Mouse (Mus musculus) hindbrain, embryonic 13.5 days (tissue): ENCODE results near the gene Khdc4. TPM values are rescaled to one million over a fixed set of nuclear protein-coding genes. Genes with fewer than 3 reads are reported as not detected.
A peak's percentile ranks its signal among the peaks of the same experiment; 100 is the strongest.
"Not testable (repeated sequence)": the region's sequence is repeated elsewhere in the genome, so short reads cannot be mapped to it uniquely, and the experiment has no call there.

Experiments used
- ATAC-seq: fragments of 200-750 bp; cut with Nextera tagmentation; 2 replicates; pipeline ENCODE4 v1.8.0; 2017; ENCODE audit warnings: moderate TSS enrichment; ENCODE audit not compliant: low FRiP score
- H3K27ac ChIP-seq: fragments of 300-500 bp; sonication (generic); 2 replicates; pipeline ENCODE4 v1.5.1; 2015; ENCODE audit warnings: inconsistent platforms, mild to moderate bottlenecking, moderate library complexity
- H3K27me3 ChIP-seq: fragments of 300-500 bp; sonication (generic); 2 replicates; pipeline ENCODE4 v1.6.1; 2015; ENCODE audit warnings: mild to moderate bottlenecking, inconsistent platforms
- H3K36me3 ChIP-seq: fragments of 300-500 bp; sonication (generic); 2 replicates; pipeline ENCODE4 v1.6.1; 2015; ENCODE audit warnings: mild to moderate bottlenecking, inconsistent platforms
- H3K4me1 ChIP-seq: fragments of 300-500 bp; sonication (generic); replicated peaks from 2 replicates; pipeline ENCODE4 v1.6.1; 2015; ENCODE audit warnings: inconsistent platforms
- H3K4me2 ChIP-seq: fragments of 300-500 bp; sonication (generic); 2 replicates; pipeline ENCODE4 v1.6.1; 2015; ENCODE audit warnings: inconsistent platforms, mild to moderate bottlenecking, moderate library complexity
- H3K4me3 ChIP-seq: fragments of 300-500 bp; sonication (generic); 2 replicates; pipeline ENCODE4 v1.5.1; 2015; ENCODE audit warnings: mild to moderate bottlenecking, inconsistent platforms
- H3K9ac ChIP-seq: fragments of 300-500 bp; sonication (generic); 2 replicates; pipeline ENCODE4 v1.6.1; 2015; ENCODE audit warnings: mild to moderate bottlenecking, inconsistent platforms
- H3K9me3 ChIP-seq: fragments of 300-500 bp; sonication (generic); 2 replicates; pipeline ENCODE4 v1.6.1; 2016; ENCODE audit warnings: inconsistent platforms
- WGBS: fragments of 180-500 bp; shearing (Covaris S2); methylation state at CpG from one replicate; pipeline ENCODE4 v1.1.7; 2015; 5-methylcytosine and 5-hydroxymethylcytosine counted together
- polyA plus RNA-seq: library from polyadenylated mRNA; unstranded; fragments of >200 nt; fragmentation: Nextera tagmentation; extraction: Ambion mirVana; gene quantifications from 2 replicates; pipeline ENCODE4 v1.2.1, GENCODE M21; 2015

Gene Khdc4
- polyA plus RNA-seq, 1 experiment from 2014 or later: 97.7 TPM

DNA sequence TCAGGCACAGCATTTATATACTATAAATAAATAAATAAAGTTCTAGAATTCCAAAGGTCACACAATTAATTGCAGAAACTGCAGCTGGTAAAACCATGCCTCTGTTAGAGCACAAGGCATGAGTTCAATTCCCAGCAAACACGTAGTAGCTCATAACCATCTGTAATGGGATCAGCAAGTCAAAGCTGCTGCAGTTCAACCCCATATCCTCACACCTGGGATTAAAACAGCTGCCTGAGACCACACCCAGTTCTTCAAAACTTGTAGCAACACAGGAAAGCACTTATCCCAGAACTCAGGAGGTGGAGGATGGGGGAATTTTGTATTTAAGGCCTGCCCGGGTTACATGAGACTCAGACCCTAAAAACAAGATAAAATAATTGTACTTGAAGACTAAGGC, 29.1 kb downstream of the Khdc4 start:
- Histone ChIP-seq H3K27ac (no peak overlapping the region), H3K9ac (no peak overlapping the region), H3K36me3 (peaks cover 46% of the 10 kb centered on the region), H3K27me3 (no peaks in the 10 kb centered on the region), H3K4me3 (no peak overlapping the region), H3K4me2 (no peak overlapping the region), H3K4me1 (peaks cover 24% of the 10 kb centered on the region), H3K9me3 (no peaks in the 10 kb centered on the region)
- no peak for ATAC-seq
- 83% methylated on average over 2 of the region's 2 CpGs for WGBS

GRCm38 (mm10) chr3:88715716-88716115, 30.1 kb downstream of the Khdc4 start:
- peaks cover 46% of the 10 kb centered on the region for H3K36me3 ChIP-seq
- ATAC-seq: not testable (repeated sequence)

GRCm38 (mm10) chr3:88716399-88717197, 31.0 kb downstream of the Khdc4 start, which contains the start of gene Rit1:
Rit1 (plus strand) TSS chr3:88716838.
- WGBS: 2% methylated on average over 27 of the region's 27 CpGs
- peak within 1 kb of the TSS; percentile 86 for H3K4me2 ChIP-seq
- peak within 1 kb of the TSS; percentile 75 for H3K4me3 ChIP-seq
- H3K9me3 ChIP-seq: no peaks in the 10 kb centered on the region
- H3K4me1 ChIP-seq: peaks cover 24% of the 10 kb centered on the region
- ATAC-seq: peak; percentile 95
- H3K27ac ChIP-seq: peak within 1 kb of the TSS; percentile 69
- peaks cover 47% of the 10 kb centered on the region for H3K36me3 ChIP-seq
- H3K27me3 ChIP-seq: no peaks in the 10 kb centered on the region
- H3K9ac ChIP-seq: peak within 1 kb of the TSS; percentile 76

More at GRCm38 (mm10) chr3:88715716-88716115, 30.1 kb downstream of the Khdc4 start:
- not testable (repeated sequence) for H3K4me3 ChIP-seq, H3K27ac ChIP-seq, H3K9me3 ChIP-seq, H3K9ac ChIP-seq, H3K27me3 ChIP-seq, H3K4me2 ChIP-seq
- peaks cover 24% of the 10 kb centered on the region for H3K4me1 ChIP-seq
- 90% methylated on average over 5 of the region's 5 CpGs for WGBS

DNA sequence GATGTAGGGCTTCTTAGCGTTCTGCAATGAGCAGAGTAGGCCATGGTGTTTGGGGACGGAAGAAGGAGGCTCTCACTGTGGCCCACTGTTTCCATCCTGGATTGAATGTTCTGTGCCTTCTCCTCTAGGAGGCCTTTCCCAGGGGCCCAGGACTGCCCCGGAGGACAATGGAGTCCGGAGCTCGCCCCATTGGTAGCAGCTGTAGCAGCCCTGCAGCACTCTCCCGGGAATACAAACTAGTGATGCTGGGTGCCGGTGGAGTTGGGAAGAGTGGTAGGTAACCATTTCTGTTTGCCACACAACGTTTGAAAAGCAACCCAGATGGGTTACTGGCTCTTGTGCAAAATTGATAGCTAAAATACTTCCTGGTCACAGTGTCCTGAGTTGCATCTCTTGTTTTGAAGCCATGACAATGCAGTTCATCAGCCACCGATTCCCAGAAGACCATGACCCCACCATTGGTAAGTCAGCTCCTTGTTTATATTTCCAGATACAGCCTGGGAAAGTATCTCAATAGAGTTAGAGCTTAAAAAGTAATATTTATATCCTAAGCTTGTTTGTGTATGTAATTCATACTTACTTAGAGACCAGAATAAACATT, 31.7 kb downstream of the Khdc4 start:
- Histone ChIP-seq H3K27ac (peak overlapping the region; percentile 69), H3K36me3 (peaks cover 43% of the 10 kb centered on the region), H3K4me1 (peaks cover 24% of the 10 kb centered on the region), H3K9ac (peak overlapping the region; percentile 76), H3K27me3 (no peaks in the 10 kb centered on the region), H3K9me3 (no peaks in the 10 kb centered on the region), H3K4me3 (peak overlapping the region; percentile 75), H3K4me2 (peak overlapping the region; percentile 86)
- WGBS: 6% methylated on average over 9 of the region's 9 CpGs
- ATAC-seq: peak; percentile 67

DNA sequence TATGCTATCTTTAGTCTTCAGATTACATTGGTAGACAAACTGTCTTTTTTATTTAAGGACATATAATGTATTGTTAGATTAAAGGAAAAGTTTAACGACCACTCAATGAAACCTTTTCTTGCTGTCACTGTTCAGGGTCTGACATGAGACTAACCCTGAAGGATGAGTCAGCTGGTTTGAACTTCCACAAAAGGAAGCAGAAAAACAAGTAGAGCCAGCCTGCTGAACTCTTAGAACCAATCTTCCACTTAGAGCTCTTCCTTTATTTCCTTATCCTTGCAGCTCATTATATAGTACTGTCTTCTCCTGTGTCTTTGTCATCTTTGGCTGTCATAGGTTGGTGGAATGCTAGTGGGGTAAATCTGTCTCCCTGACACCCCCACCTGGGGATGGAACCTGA, 32.2 kb downstream of the Khdc4 start:
- peaks cover 40% of the 10 kb centered on the region for H3K36me3 ChIP-seq
- no peak overlapping the region for H3K27ac ChIP-seq
- peaks cover 24% of the 10 kb centered on the region for H3K4me1 ChIP-seq
- no peak for ATAC-seq
- 72% methylated on average over 1 of the region's 1 CpGs for WGBS
- peak overlapping the region; percentile 75 for H3K4me3 ChIP-seq
- 0 out of 2 replicates have a peak overlapping the region, but pooled peaks have one; percentile 56 for H3K9ac ChIP-seq
- H3K27me3 ChIP-seq: no peaks in the 10 kb centered on the region
- peak overlapping the region; percentile 86 for H3K4me2 ChIP-seq
- H3K9me3 ChIP-seq: no peaks in the 10 kb centered on the region

- no peak for ATAC-seq
- Histone ChIP-seq H3K9ac (no peak overlapping the region), H3K27me3 (no peaks in the 10 kb centered on the region), H3K9me3 (no peaks in the 10 kb centered on the region), H3K36me3 (peaks cover 41% of the 10 kb centered on the region), H3K4me3 (peak overlapping the region; percentile 1; the same call in 1 of the 2 replicates), H3K27ac (no peak overlapping the region; the same call in 1 of the 2 replicates), H3K4me1 (peaks cover 24% of the 10 kb centered on the region), H3K4me2 (0 out of 2 replicates have a peak overlapping the region, but pooled peaks have one; percentile 86)
- 73% methylated on average over 2 of the region's 2 CpGs for WGBS
These were observed 33.5 kb downstream of the Khdc4 start for GRCm38 (mm10) chr3:88719098-88719497.

DNA sequence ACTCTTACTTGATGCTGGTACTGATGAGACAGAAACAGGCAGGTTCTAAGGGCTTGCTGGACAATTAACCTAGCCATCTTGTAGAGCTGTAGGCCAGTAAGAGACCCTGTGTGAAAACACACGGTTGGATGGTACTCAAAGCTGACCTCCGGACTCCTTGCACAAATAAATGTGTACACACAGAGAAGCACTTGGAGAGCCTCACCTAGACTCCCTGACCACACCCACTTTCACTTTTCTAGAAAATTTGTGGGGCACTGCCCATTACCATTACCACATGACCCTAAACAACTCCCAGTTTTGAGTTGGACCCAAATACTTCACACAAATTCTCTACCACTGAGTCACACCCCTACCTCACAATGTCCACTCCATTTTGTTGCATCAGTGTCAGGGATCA, 51.0 kb downstream of the Khdc4 start:
- H3K27ac ChIP-seq: no peak overlapping the region
- H3K36me3 ChIP-seq: peaks cover 41% of the 10 kb centered on the region
- H3K27me3 ChIP-seq: no peaks in the 10 kb centered on the region
- H3K4me3 ChIP-seq: no peak overlapping the region
- no peak overlapping the region for H3K4me2 ChIP-seq
- H3K4me1 ChIP-seq: no peaks in the 10 kb centered on the region
- no peak for ATAC-seq
- 97% methylated on average over 2 of the region's 2 CpGs for WGBS
- no peaks in the 10 kb centered on the region for H3K9me3 ChIP-seq
- no peak overlapping the region for H3K9ac ChIP-seq

- Histone ChIP-seq H3K4me3 (no peak overlapping the region), H3K4me2 (no peak overlapping the region), H3K27ac (no peak overlapping the region), H3K9me3 (no peaks in the 10 kb centered on the region), H3K27me3 (no peaks in the 10 kb centered on the region), H3K4me1 (no peaks in the 10 kb centered on the region), H3K36me3 (peaks cover 41% of the 10 kb centered on the region), H3K9ac (no peak overlapping the region)
- WGBS: 65% methylated on average over 3 of the region's 3 CpGs
- no peak for ATAC-seq
These were observed 53.0 kb downstream of the Khdc4 start for GRCm38 (mm10) chr3:88738641-88739040.

GRCm38 (mm10) chr3:88740147-88740546, 54.5 kb downstream of the Khdc4 start:
- WGBS: 98% methylated on average over 3 of the region's 3 CpGs
- Histone ChIP-seq H3K4me3 (no peak overlapping the region), H3K4me2 (no peak overlapping the region), H3K4me1 (0 out of 2 replicates have a peak, but pooled peaks cover under 1% of the 10 kb centered on the region), H3K9ac (no peak overlapping the region), H3K36me3 (peaks cover 55% of the 10 kb centered on the region), H3K27me3 (no peaks in the 10 kb centered on the region), H3K9me3 (no peaks in the 10 kb centered on the region), H3K27ac (no peak overlapping the region)
- no peak for ATAC-seq

DNA sequence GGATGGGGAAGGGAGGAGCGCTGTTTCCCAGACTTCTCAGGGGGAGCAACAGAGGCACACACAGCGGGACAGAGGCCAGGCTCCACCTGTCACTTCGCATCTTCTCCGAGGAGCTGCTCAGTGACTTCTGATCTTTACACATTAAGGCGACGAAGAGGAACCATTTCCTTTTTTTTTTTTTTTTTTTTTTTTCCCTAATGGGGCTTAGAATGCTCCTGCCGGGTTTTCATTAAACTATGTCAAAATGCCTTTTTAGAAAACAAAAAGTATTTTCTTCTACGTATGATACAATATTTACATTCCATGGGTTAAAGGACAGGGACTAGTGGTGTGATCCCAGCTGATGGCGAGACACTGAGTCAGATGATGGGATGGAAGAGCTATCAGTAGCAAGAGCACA, 59.9 kb downstream of the Khdc4 start:
- 93% methylated on average over 9 of the region's 9 CpGs for WGBS
- ATAC-seq: no peak
- no peak overlapping the region for H3K4me2 ChIP-seq
- peaks cover 81% of the 10 kb centered on the region for H3K36me3 ChIP-seq
- no peak overlapping the region for H3K9ac ChIP-seq
- H3K4me3 ChIP-seq: no peak overlapping the region
- 0 out of 2 replicates have a peak, but pooled peaks cover 3% of the 10 kb centered on the region for H3K4me1 ChIP-seq
- peak overlapping the region; percentile 19; the same call in 1 of the 2 replicates for H3K27ac ChIP-seq
- H3K9me3 ChIP-seq: peaks cover 19% of the 10 kb centered on the region
- H3K27me3 ChIP-seq: no peaks in the 10 kb centered on the region

GRCm38 (mm10) chr3:88746139-88746870, 60.7 kb downstream of the Khdc4 start:
- ATAC-seq: no peak
- Histone ChIP-seq H3K4me3 (no peak overlapping the region), H3K4me2 (no peak overlapping the region), H3K9ac (no peak overlapping the region), H3K36me3 (peaks cover 88% of the 10 kb centered on the region), H3K27ac (no peak overlapping the region), H3K4me1 (0 out of 2 replicates have a peak, but pooled peaks cover 3% of the 10 kb centered on the region), H3K27me3 (no peaks in the 10 kb centered on the region), H3K9me3 (peaks cover 19% of the 10 kb centered on the region)
- 94% methylated on average over 14 of the region's 15 CpGs for WGBS

DNA sequence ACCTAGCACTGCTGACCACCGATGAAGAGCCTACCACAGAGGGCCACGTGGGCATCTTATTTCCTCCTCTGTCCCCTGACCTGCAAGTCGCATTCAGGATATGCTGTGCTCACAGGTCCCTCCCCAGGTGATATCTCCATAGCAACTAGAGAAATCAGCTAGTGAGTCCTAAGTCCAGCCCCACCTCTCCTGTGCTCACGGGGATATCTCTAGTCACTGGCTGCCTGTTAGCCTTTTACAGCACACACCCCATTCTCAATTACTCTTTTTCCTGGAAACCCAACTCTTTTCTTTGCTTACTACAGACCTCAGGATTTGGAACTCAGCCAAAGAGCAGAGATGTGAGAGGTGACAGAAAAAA, 61.2 kb downstream of the Khdc4 start:
- Histone ChIP-seq H3K4me3 (no peak overlapping the region), H3K9ac (no peak overlapping the region), H3K27me3 (no peaks in the 10 kb centered on the region), H3K4me1 (0 out of 2 replicates have a peak, but pooled peaks cover 3% of the 10 kb centered on the region), H3K4me2 (no peak overlapping the region), H3K9me3 (peaks cover 19% of the 10 kb centered on the region), H3K27ac (no peak overlapping the region), H3K36me3 (peaks cover 88% of the 10 kb centered on the region)
- WGBS: 91% methylated on average over 4 of the region's 4 CpGs
- no peak for ATAC-seq
